Comparison of ENCODE assay signal across 8 mouse cellular contexts in the genomic region with DNA sequence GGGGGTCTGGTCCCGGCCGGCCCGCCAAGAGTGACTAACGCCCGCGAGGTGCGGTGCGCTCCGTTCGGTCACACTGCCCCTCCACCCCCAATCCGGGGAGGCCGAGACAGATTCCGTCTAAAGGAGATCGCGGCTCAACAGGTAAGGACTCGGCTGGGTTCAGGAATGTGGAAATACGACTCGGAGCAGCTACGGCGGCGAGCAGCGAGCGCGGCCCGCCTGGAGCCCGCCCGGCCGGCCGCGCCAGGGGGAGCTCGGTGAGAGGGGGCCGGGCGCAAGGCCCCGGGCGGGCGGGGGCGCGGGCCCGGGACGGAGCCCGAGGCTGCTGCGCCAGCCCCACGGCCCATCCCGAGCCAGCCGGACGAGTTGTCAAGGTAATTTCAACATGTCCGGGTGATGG. TPM values are rescaled to one million over a fixed set of nuclear protein-coding genes. Genes with fewer than 3 reads are reported as not detected.
DNase-seq lines count a peak whose midpoint lies in the region; ATAC-seq and TF ChIP-seq lines count a peak whose summit lies in the region.

No protein-coding gene starts in this region.

- H3K4me1 ChIP-seq in embryonic facial prominence, embryonic 12.5 days, result peaks cover 36% of the 10 kb centered on the region
- H3K4me1 ChIP-seq in midbrain, embryonic 14.5 days (ENCODE audit: control insufficient read depth, insufficient read depth, low read length), result peaks cover 34% of the 10 kb centered on the region

- no peak for DNase-seq in Patski (ENCODE audit: low read depth, low spot score)
- DNase-seq in kidney, postnatal 36 days, result peak; percentile 29 to 31
- DNase-seq in midbrain, embryonic 14.5 days, result peak; percentile 50
- no peak for DNase-seq in frontal cortex, postnatal 14 days (ENCODE audit: low spot score in 2 of 2)
- DNase-seq in layer of hippocampus, postnatal 25 days (ENCODE audit: extremely low spot score in 1 of 2, low spot score in 1 of 2), result no peak
- no peak for DNase-seq in thymus, postnatal 4 days

- H3K27ac ChIP-seq in embryonic facial prominence, embryonic 12.5 days, result peak overlapping the region; percentile 41; the same call in 1 of the 2 replicates
- H3K27ac ChIP-seq in midbrain, embryonic 14.5 days (replicated peaks; ENCODE audit: low read depth, low read length), result peak overlapping the region; percentile 60

- in situ Hi-C loops in Patski (cut with MboI; ENCODE audit: low pct_unique_long_range_greater_than_20kb), result loop anchor here (5.0 kb wide), 5 partner anchors 103 to 428 kb away; no protein-coding TSS in a partner anchor

- H3K9me3 ChIP-seq in embryonic facial prominence, embryonic 12.5 days, result no peaks in the 10 kb centered on the region
- H3K9me3 ChIP-seq in midbrain, embryonic 14.5 days (ENCODE audit: control insufficient read depth, low read length), result no peaks in the 10 kb centered on the region

- ATAC-seq in Patski, result peak; percentile 19
- ATAC-seq in embryonic facial prominence, embryonic 12.5 days (ENCODE audit: insufficient number of reproducible peaks, insufficient read depth, low FRiP score, low TSS enrichment), result no peak
- no peak for ATAC-seq in midbrain, embryonic 14.5 days (ENCODE audit: low FRiP score, low TSS enrichment)
- ATAC-seq in activated CD4-positive, CD25-positive, alpha-beta regulatory T cell, adult 4 months, result no peak

- under 1% methylated on average over 42 of the region's 47 CpGs for WGBS in embryonic facial prominence, embryonic 12.5 days
- WGBS in midbrain, embryonic 14.5 days, result under 1% methylated on average over 47 of the region's 47 CpGs

- TF ChIP-seq CTCF in Patski (IDR thresholded peaks at IDR 0.05), result no peak

- no peaks in the 10 kb centered on the region for H3K27me3 ChIP-seq in Patski
- H3K27me3 ChIP-seq in embryonic facial prominence, embryonic 12.5 days, result peaks cover 86% of the 10 kb centered on the region
- H3K27me3 ChIP-seq in midbrain, embryonic 14.5 days (ENCODE audit: control insufficient read depth, insufficient read depth, low read length), result peaks cover 72% of the 10 kb centered on the region

- peak overlapping the region; percentile 55 for H3K4me3 ChIP-seq in embryonic facial prominence, embryonic 12.5 days
- H3K4me3 ChIP-seq in midbrain, embryonic 14.5 days (replicated peaks; ENCODE audit: low read depth, low read length), result peak overlapping the region; percentile 58

- CTCF ChIA-PET in Patski (lab: Charles Lee), result interaction anchor here (1.6 kb wide), 2 partner anchors 49 to 57 kb away, joined by 3 to 5 read pairs; no protein-coding TSS in a partner anchor

- POLR2A ChIA-PET in Patski (lab: Charles Lee), result interaction anchor here (1.5 to 3.1 kb wide), 3 partner anchors 42 to 103 kb away, joined by 4 to 11 read pairs (median 9); no protein-coding TSS in a partner anchor

- peak overlapping the region; percentile 96 for H3K4me2 ChIP-seq in embryonic facial prominence, embryonic 12.5 days (replicated peaks)
- H3K4me2 ChIP-seq in midbrain, embryonic 14.5 days (ENCODE audit: low read length), result peak overlapping the region; percentile 98

- H3K36me3 ChIP-seq in embryonic facial prominence, embryonic 12.5 days, result no peaks in the 10 kb centered on the region
- no peaks in the 10 kb centered on the region for H3K36me3 ChIP-seq in midbrain, embryonic 14.5 days (ENCODE audit: control insufficient read depth, insufficient read depth, low read length)

- H3K9ac ChIP-seq in embryonic facial prominence, embryonic 12.5 days, result peak overlapping the region; percentile 56
- peak overlapping the region; percentile 63 for H3K9ac ChIP-seq in midbrain, embryonic 14.5 days (replicated peaks; ENCODE audit: low read length)

RNA-seq across cellular contexts. Expression of gene Wnt7b, which starts 1.8 kb away (rescaled TPM):
- polyA plus RNA-seq in Patski (2021), result 133 TPM
- polyA plus RNA-seq in embryonic facial prominence, embryonic 12.5 days (2016; fragmentation: Nextera tagmentation; extraction: Ambion mirVana), result 31.5 and 34.3 TPM in 2 replicates
- 38.0 and 43.1 TPM in 2 replicates for polyA plus RNA-seq in midbrain, embryonic 14.5 days (2014; fragmentation: Nextera tagmentation; extraction: Ambion mirVana)
- 10 to 100 TPM; 45.3 to 46.9 TPM for total RNA-seq in layer of hippocampus, postnatal 25 days (2021)
- polyA plus RNA-seq in activated CD4-positive, CD25-positive, alpha-beta regulatory T cell, adult 4 months (2017; shearing (Covaris generic)), result not detected

Comparison
In these comparisons a context has a peak if more than half of its experiments do, and no peak if none do; other contexts are left out.
1. DNase-seq: peak in kidney, postnatal 36 days (2 of 2) and midbrain, embryonic 14.5 days (single experiment); none in Patski (single experiment), frontal cortex, postnatal 14 days (0 of 2), layer of hippocampus, postnatal 25 days (0 of 2) and thymus, postnatal 4 days (single experiment).
2. RNA of gene Wnt7b, which starts 1.8 kb away (polyA plus RNA-seq): 133 TPM in Patski (single experiment), 38.0 to 43.1 TPM in midbrain, embryonic 14.5 days and 31.5 to 34.3 TPM in embryonic facial prominence, embryonic 12.5 days; not detected in activated CD4-positive, CD25-positive, alpha-beta regulatory T cell, adult 4 months; every median in the first group is over 10 times any median in the second.